Mouse (Mus musculus): ENCODE measurements around the gene Apbb1ip. TPM values are rescaled to one million over a fixed set of nuclear protein-coding genes. Genes with fewer than 3 reads are reported as not detected.
"Not testable (repeated sequence)": the region's sequence is repeated elsewhere in the genome, so short reads cannot be mapped to it uniquely, and the experiment has no call there.

Apbb1ip gene
- polyA plus RNA-seq, 1 experiment from 2014 or later = 1.5 TPM

- ATAC-seq (replicated peaks; ENCODE audit: insufficient number of reproducible peaks, low FRiP score, low TSS enrichment, low read depth) (no peak), DNase-seq (ENCODE audit: low spot score) (no peak)
- H3K27ac ChIP-seq (replicated peaks; ENCODE audit: low read depth, low read length) = no peak overlapping the region
- no peaks in the 10 kb centered on the region for H3K27me3 ChIP-seq (ENCODE audit: control insufficient read depth, insufficient read depth, low read length)
- WGBS = 81% methylated on average over 3 of the region's 3 CpGs
- no peaks in the 10 kb centered on the region for H3K9me3 ChIP-seq (replicated peaks; ENCODE audit: control insufficient read depth, low read length)
- H3K9ac ChIP-seq (replicated peaks; ENCODE audit: low read length) = no peak overlapping the region
- no peaks in the 10 kb centered on the region for H3K4me1 ChIP-seq (ENCODE audit: control insufficient read depth, insufficient read depth, low read length)
- H3K4me2 ChIP-seq (ENCODE audit: low read depth, low read length) = no peak overlapping the region
- no peaks in the 10 kb centered on the region for H3K36me3 ChIP-seq (replicated peaks; ENCODE audit: control insufficient read depth, insufficient read depth, low read depth, low read length)
- no peak overlapping the region for H3K4me3 ChIP-seq (ENCODE audit: low read depth, low read length)
Measured at GRCm38 (mm10) chr2:22857501-22857900, 83.6 kb downstream of the Apbb1ip start.

- no peaks in the 10 kb centered on the region for H3K27me3 ChIP-seq (ENCODE audit: control insufficient read depth, insufficient read depth, low read length)
- no peak for ATAC-seq (replicated peaks; ENCODE audit: insufficient number of reproducible peaks, low FRiP score, low TSS enrichment, low read depth)
- 86% methylated on average over 2 of the region's 2 CpGs for WGBS
Measured at GRCm38 (mm10) chr2:22862194-22862593, 88.3 kb downstream of the Apbb1ip start.

GRCm38 (mm10) chr2:22864394-22865037 lies 90.6 kb downstream of the Apbb1ip start:
- not testable (repeated sequence) for H3K27me3 ChIP-seq (ENCODE audit: control insufficient read depth, insufficient read depth, low read length); H3K4me3 ChIP-seq (ENCODE audit: low read depth, low read length); H3K27ac ChIP-seq (replicated peaks; ENCODE audit: low read depth, low read length); H3K9ac ChIP-seq (replicated peaks; ENCODE audit: low read length); H3K4me1 ChIP-seq (ENCODE audit: control insufficient read depth, insufficient read depth, low read length); H3K4me2 ChIP-seq (ENCODE audit: low read depth, low read length); H3K9me3 ChIP-seq (replicated peaks; ENCODE audit: control insufficient read depth, low read length); H3K36me3 ChIP-seq (replicated peaks; ENCODE audit: control insufficient read depth, insufficient read depth, low read depth, low read length)
- ATAC-seq (replicated peaks; ENCODE audit: insufficient number of reproducible peaks, low FRiP score, low TSS enrichment, low read depth) = peak; percentile 86
- WGBS = 3% methylated on average over 6 of the region's 6 CpGs
- DNase-seq (ENCODE audit: low spot score) = peak; percentile 74

More at GRCm38 (mm10) chr2:22862194-22862593, 88.3 kb downstream of the Apbb1ip start:
- Histone ChIP-seq H3K4me3 (ENCODE audit: low read depth, low read length) (no peak overlapping the region), H3K4me2 (ENCODE audit: low read depth, low read length) (no peak overlapping the region), H3K9me3 (replicated peaks; ENCODE audit: control insufficient read depth, low read length) (no peaks in the 10 kb centered on the region), H3K27ac (replicated peaks; ENCODE audit: low read depth, low read length) (no peak overlapping the region), H3K36me3 (replicated peaks; ENCODE audit: control insufficient read depth, insufficient read depth, low read depth, low read length) (no peaks in the 10 kb centered on the region), H3K9ac (replicated peaks; ENCODE audit: low read length) (no peak overlapping the region), H3K4me1 (ENCODE audit: control insufficient read depth, insufficient read depth, low read length) (no peaks in the 10 kb centered on the region)
- DNase-seq (ENCODE audit: low spot score) = no peak

GRCm38 (mm10) chr2:22865818-22866217 lies 91.9 kb downstream of the Apbb1ip start:
- WGBS = 95% methylated on average over 1 of the region's 1 CpGs
- no peak overlapping the region for H3K4me2 ChIP-seq (ENCODE audit: low read depth, low read length)

DNA sequence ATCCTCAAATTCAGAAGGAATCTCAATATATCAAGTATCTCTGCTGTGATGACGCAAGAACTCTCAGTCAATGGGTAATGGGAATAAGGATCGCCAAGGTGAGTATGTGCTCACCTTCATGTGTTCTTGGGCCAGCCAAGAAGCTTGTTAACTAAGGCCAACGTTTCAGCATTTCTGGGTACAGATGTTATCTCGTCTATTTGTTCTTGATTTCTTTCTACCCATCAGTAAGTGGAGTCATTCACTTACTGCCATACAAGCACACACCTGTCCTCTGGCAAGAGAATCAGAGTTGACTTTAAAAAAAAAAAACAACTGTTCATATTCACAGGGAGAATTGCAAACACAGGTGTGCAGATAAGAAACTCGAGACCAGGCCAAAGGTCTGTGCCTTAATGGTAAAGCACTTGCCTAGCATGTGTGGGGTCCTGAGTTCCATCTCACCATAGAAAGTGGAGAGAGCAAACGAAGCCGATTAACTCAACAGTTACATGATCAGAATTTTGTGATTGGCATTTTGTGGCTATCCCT lies 93.1 kb downstream of the Apbb1ip start:
- Histone ChIP-seq H3K27ac (replicated peaks; ENCODE audit: low read depth, low read length) (no peak overlapping the region), H3K4me3 (ENCODE audit: low read depth, low read length) (no peak overlapping the region), H3K4me2 (ENCODE audit: low read depth, low read length) (no peak overlapping the region), H3K4me1 (ENCODE audit: control insufficient read depth, insufficient read depth, low read length) (no peaks in the 10 kb centered on the region), H3K27me3 (ENCODE audit: control insufficient read depth, insufficient read depth, low read length) (no peaks in the 10 kb centered on the region), H3K9me3 (replicated peaks; ENCODE audit: control insufficient read depth, low read length) (no peaks in the 10 kb centered on the region), H3K36me3 (replicated peaks; ENCODE audit: control insufficient read depth, insufficient read depth, low read depth, low read length) (no peaks in the 10 kb centered on the region), H3K9ac (replicated peaks; ENCODE audit: low read length) (no peak overlapping the region)
- no peak for DNase-seq (ENCODE audit: low spot score)
- ATAC-seq (replicated peaks; ENCODE audit: insufficient number of reproducible peaks, low FRiP score, low TSS enrichment, low read depth) = no peak
- WGBS = 80% methylated on average over 7 of the region's 7 CpGs

More at GRCm38 (mm10) chr2:22865818-22866217, 91.9 kb downstream of the Apbb1ip start:
- Histone ChIP-seq H3K4me1 (ENCODE audit: control insufficient read depth, insufficient read depth, low read length) (no peaks in the 10 kb centered on the region), H3K4me3 (ENCODE audit: low read depth, low read length) (no peak overlapping the region), H3K27ac (replicated peaks; ENCODE audit: low read depth, low read length) (no peak overlapping the region), H3K9me3 (replicated peaks; ENCODE audit: control insufficient read depth, low read length) (no peaks in the 10 kb centered on the region), H3K27me3 (ENCODE audit: control insufficient read depth, insufficient read depth, low read length) (no peaks in the 10 kb centered on the region), H3K9ac (replicated peaks; ENCODE audit: low read length) (no peak overlapping the region), H3K36me3 (replicated peaks; ENCODE audit: control insufficient read depth, insufficient read depth, low read depth, low read length) (no peaks in the 10 kb centered on the region)
- ATAC-seq (replicated peaks; ENCODE audit: insufficient number of reproducible peaks, low FRiP score, low TSS enrichment, low read depth) (no peak), DNase-seq (ENCODE audit: low spot score) (no peak)

DNA sequence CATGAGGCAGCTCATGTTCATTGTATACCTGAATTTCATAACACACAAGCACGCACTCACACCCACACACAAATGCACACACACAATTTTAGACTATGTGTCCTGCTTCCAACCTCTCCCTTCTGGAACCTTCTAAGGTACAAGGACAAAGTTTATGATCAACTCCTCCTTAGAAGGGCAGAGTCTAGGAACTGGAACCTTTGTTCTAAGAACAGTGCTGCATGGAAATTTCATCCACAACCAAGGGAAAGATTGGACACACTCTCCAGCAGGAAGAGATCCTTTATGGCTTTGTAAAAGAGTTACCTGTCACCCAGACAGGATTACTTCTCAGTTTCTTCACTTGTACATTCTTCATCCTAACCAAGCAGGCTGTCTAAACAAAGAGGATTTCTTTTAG lies 99.3 kb downstream of the Apbb1ip start:
- Histone ChIP-seq H3K27ac (replicated peaks; ENCODE audit: low read depth, low read length) (no peak overlapping the region), H3K4me2 (ENCODE audit: low read depth, low read length) (no peak overlapping the region), H3K36me3 (replicated peaks; ENCODE audit: control insufficient read depth, insufficient read depth, low read depth, low read length) (no peaks in the 10 kb centered on the region), H3K27me3 (ENCODE audit: control insufficient read depth, insufficient read depth, low read length) (no peaks in the 10 kb centered on the region), H3K9me3 (replicated peaks; ENCODE audit: control insufficient read depth, low read length) (no peaks in the 10 kb centered on the region), H3K4me1 (ENCODE audit: control insufficient read depth, insufficient read depth, low read length) (no peaks in the 10 kb centered on the region), H3K9ac (replicated peaks; ENCODE audit: low read length) (no peak overlapping the region), H3K4me3 (ENCODE audit: low read depth, low read length) (no peak overlapping the region)
- 79% methylated on average over 1 of the region's 1 CpGs for WGBS
- ATAC-seq (replicated peaks; ENCODE audit: insufficient number of reproducible peaks, low FRiP score, low TSS enrichment, low read depth) = no peak
- no peak for DNase-seq (ENCODE audit: low spot score)

GRCm38 (mm10) chr2:22874628-22875027 lies 100.7 kb downstream of the Apbb1ip start:
- DNase-seq (ENCODE audit: low spot score) (no peak), ATAC-seq (replicated peaks; ENCODE audit: insufficient number of reproducible peaks, low FRiP score, low TSS enrichment, low read depth) (no peak)
- H3K9ac ChIP-seq (replicated peaks; ENCODE audit: low read length) = no peak overlapping the region
- no peaks in the 10 kb centered on the region for H3K4me1 ChIP-seq (ENCODE audit: control insufficient read depth, insufficient read depth, low read length)
- 58% methylated on average over 10 of the region's 10 CpGs for WGBS
- no peaks in the 10 kb centered on the region for H3K27me3 ChIP-seq (ENCODE audit: control insufficient read depth, insufficient read depth, low read length)
- no peaks in the 10 kb centered on the region for H3K9me3 ChIP-seq (replicated peaks; ENCODE audit: control insufficient read depth, low read length)
- H3K27ac ChIP-seq (replicated peaks; ENCODE audit: low read depth, low read length) = no peak overlapping the region
- H3K4me3 ChIP-seq (ENCODE audit: low read depth, low read length) = no peak overlapping the region
- no peaks in the 10 kb centered on the region for H3K36me3 ChIP-seq (replicated peaks; ENCODE audit: control insufficient read depth, insufficient read depth, low read depth, low read length)
- no peak overlapping the region for H3K4me2 ChIP-seq (ENCODE audit: low read depth, low read length)

DNA sequence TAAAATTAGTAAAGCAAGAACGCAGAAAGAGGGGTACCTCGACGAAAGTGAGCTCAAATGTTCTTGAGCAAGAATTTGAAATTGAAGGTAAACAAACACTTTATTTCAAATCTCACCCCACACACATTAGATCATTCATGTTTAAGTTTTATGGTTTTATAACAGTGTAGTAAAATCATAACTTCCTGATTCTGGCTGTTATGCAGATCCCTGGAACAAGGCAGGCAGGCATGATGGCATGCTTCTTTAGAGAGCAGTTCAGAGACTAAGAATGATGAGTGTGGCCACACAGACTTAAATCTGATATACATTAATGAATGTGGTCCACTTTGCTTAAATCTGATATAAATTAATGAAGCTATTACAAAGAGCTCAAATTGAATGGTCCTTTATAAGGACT lies 102.7 kb downstream of the Apbb1ip start:
- no peak overlapping the region for H3K9ac ChIP-seq (replicated peaks; ENCODE audit: low read length)
- H3K4me2 ChIP-seq (ENCODE audit: low read depth, low read length) = no peak overlapping the region
- no peaks in the 10 kb centered on the region for H3K36me3 ChIP-seq (replicated peaks; ENCODE audit: control insufficient read depth, insufficient read depth, low read depth, low read length)
- DNase-seq (ENCODE audit: low spot score) (no peak), ATAC-seq (replicated peaks; ENCODE audit: insufficient number of reproducible peaks, low FRiP score, low TSS enrichment, low read depth) (no peak)
- H3K27ac ChIP-seq (replicated peaks; ENCODE audit: low read depth, low read length) = no peak overlapping the region
- 89% methylated on average over 3 of the region's 3 CpGs for WGBS
- H3K4me3 ChIP-seq (ENCODE audit: low read depth, low read length) = no peak overlapping the region
- no peaks in the 10 kb centered on the region for H3K4me1 ChIP-seq (ENCODE audit: control insufficient read depth, insufficient read depth, low read length)
- no peaks in the 10 kb centered on the region for H3K27me3 ChIP-seq (ENCODE audit: control insufficient read depth, insufficient read depth, low read length)
- no peaks in the 10 kb centered on the region for H3K9me3 ChIP-seq (replicated peaks; ENCODE audit: control insufficient read depth, low read length)

All from embryonic facial prominence, embryonic 11.5 days (tissue).